ENCODE assay signal across 7 mouse cellular contexts in the genomic region with DNA sequence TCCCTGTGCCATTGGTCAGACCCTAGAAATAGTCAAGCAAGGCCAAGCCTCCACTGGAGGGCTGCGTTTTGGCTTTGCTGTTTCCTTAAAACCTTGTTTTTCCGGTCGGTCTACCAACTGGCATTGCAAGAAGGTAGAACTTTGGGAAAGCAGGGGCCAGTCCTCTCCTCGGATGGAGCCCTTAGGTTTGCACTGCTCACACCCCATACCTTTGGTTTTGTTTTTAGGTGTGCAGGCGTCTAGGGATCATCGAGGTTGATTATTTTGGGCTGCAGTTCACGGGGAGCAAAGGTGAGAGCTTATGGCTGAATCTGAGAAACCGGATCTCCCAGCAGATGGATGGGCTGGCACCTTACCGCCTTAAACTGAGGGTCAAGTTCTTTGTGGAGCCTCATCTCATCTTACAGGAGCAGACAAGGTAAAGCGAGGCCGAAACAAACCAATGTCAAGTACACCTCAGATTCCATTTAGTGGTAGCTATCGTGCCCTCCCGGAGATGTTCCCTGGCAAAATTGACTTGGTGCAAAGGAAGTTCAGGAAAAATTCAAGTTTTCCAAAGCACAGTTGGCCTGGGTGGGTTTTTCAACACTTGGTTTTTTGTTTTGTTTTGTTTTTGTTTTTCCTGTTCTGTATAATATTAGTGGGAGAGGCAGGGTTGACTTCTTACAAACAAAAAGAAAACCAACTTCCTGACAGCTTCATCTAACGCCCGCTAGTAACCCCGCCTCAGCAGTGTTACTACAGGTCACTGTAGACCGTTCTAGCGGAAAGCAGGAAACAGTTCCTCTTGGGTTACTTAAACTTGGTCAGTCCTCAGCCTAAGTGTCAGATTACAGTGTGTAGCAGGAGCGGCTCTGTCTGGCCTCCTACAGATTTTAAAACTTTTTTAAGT. TPM values are rescaled to one million over a fixed set of nuclear protein-coding genes. Genes with fewer than 3 reads are reported as not detected.
DNase-seq lines count a peak whose midpoint lies in the region; ATAC-seq and TF ChIP-seq lines count a peak whose summit lies in the region.

No protein-coding gene starts in this region.

- WGBS in heart, adult 2 months: 20% methylated on average over 19 of the region's 19 CpGs
- 2% methylated on average over 19 of the region's 19 CpGs for WGBS in kidney, adult 2 months
- WGBS in lung, embryonic 16.5 days: 8% methylated on average over 19 of the region's 19 CpGs

- H3K9ac ChIP-seq in ES-Bruce4 (ENCODE audit: low read depth, poor library complexity, severe bottlenecking): no peak overlapping the region
- H3K9ac ChIP-seq in heart, adult 2 months (ENCODE audit: low read depth, low read length): peak overlapping the region; percentile 63
- H3K9ac ChIP-seq in lung, embryonic 16.5 days (ENCODE audit: low read length): peak overlapping the region; percentile 82

- no peak overlapping the region for H3K27ac ChIP-seq in ES-Bruce4 (ENCODE audit: insufficient read depth, low read length)
- peak overlapping the region; percentile 91 for H3K27ac ChIP-seq in heart, adult 2 months
- H3K27ac ChIP-seq in kidney, adult 2 months (ENCODE audit: insufficient read depth, low read depth, low read length): peak overlapping the region; percentile 99
- H3K27ac ChIP-seq in lung, embryonic 16.5 days (ENCODE audit: low read length): peak overlapping the region; percentile 81

- H3K27me3 ChIP-seq in ES-Bruce4 (ENCODE audit: control insufficient read depth, insufficient read depth, low read length, poor library complexity, severe bottlenecking): no peaks in the 10 kb centered on the region
- no peaks in the 10 kb centered on the region for H3K27me3 ChIP-seq in heart, adult 2 months (ENCODE audit: control insufficient read depth, insufficient read depth, low read length)
- no peaks in the 10 kb centered on the region for H3K27me3 ChIP-seq in kidney, adult 2 months (replicated peaks; ENCODE audit: control insufficient read depth, insufficient read depth, low read length)
- no peaks in the 10 kb centered on the region for H3K27me3 ChIP-seq in lung, embryonic 16.5 days (ENCODE audit: control insufficient read depth, insufficient read depth, low read depth, low read length)

- H3K4me3 ChIP-seq in ES-Bruce4 (ENCODE audit: low read depth, low read length): peak overlapping the region; percentile 38
- H3K4me3 ChIP-seq in heart, adult 2 months: peak overlapping the region; percentile 95
- H3K4me3 ChIP-seq in kidney, adult 2 months (ENCODE audit: insufficient read depth, low read depth, low read length): peak overlapping the region; percentile 91
- H3K4me3 ChIP-seq in lung, embryonic 16.5 days (ENCODE audit: low read length): peak overlapping the region; percentile 80

- H3K4me1 ChIP-seq in ES-Bruce4 (ENCODE audit: control insufficient read depth, insufficient read depth, low read length): peaks cover 3% of the 10 kb centered on the region
- peaks cover 5% of the 10 kb centered on the region for H3K4me1 ChIP-seq in heart, adult 2 months (ENCODE audit: control insufficient read depth, insufficient read depth, low read length)
- H3K4me1 ChIP-seq in kidney, adult 2 months (ENCODE audit: control insufficient read depth, insufficient read depth, low read length): peaks cover 28% of the 10 kb centered on the region
- peaks cover 22% of the 10 kb centered on the region for H3K4me1 ChIP-seq in lung, embryonic 16.5 days (replicated peaks; ENCODE audit: control insufficient read depth, insufficient read depth, low read length)

- no peak for TF ChIP-seq EP300 in ES-Bruce4 (IDR thresholded peaks at IDR 0.05; ENCODE audit: insufficient read depth, low read depth, low read length)
- TF ChIP-seq EP300 in heart, adult 2 months (IDR thresholded peaks at IDR 0.05; ENCODE audit: insufficient read depth, low read depth, low read length): peak; percentile 59; the same call in 1 of the 2 replicates

- DNase-seq in brain, adult 2 months (ENCODE audit: low read depth, low spot score): peak; percentile 41
- peak; percentile 59 to 76 for DNase-seq in heart, adult 2 months
- peak; percentile 88 for DNase-seq in kidney, adult 2 months
- peak; percentile 81 for DNase-seq in skeletal muscle tissue, adult 2 months (ENCODE audit: low read depth, low spot score)
- no peak for DNase-seq in right cerebral cortex, postnatal 10 days (ENCODE audit: low spot score in 2 of 2)

- TF ChIP-seq CTCF in ES-Bruce4 (IDR thresholded peaks at IDR 0.05; ENCODE audit: low read depth, low read length): no peak
- TF ChIP-seq CTCF in heart, adult 2 months (IDR thresholded peaks at IDR 0.05): no peak
- TF ChIP-seq CTCF in kidney, adult 2 months (conservative IDR thresholded peaks at IDR 0.05; ENCODE audit: insufficient read depth, insufficient read length, low read depth, low read length): no peak

- no peak for TF ChIP-seq POLR2A in ES-Bruce4 (IDR thresholded peaks at IDR 0.05; ENCODE audit: insufficient read depth, low read length)
- TF ChIP-seq POLR2A in heart, adult 2 months (IDR thresholded peaks at IDR 0.05; ENCODE audit: insufficient read depth, low read depth, low read length): no peak
- TF ChIP-seq POLR2A in kidney, adult 2 months (IDR thresholded peaks at IDR 0.05; ENCODE audit: low read depth, low read length): no peak

- peak overlapping the region; percentile 94 for H3K4me2 ChIP-seq in lung, embryonic 16.5 days (ENCODE audit: low read depth, low read length)

- no peaks in the 10 kb centered on the region for H3K9me3 ChIP-seq in ES-Bruce4 (replicated peaks; ENCODE audit: control insufficient read depth, insufficient read depth, low read length, poor library complexity, severe bottlenecking)
- no peaks in the 10 kb centered on the region for H3K9me3 ChIP-seq in lung, embryonic 16.5 days (ENCODE audit: control insufficient read depth, low read length)

- H3K36me3 ChIP-seq in ES-Bruce4 (ENCODE audit: control insufficient read depth, insufficient read depth, low read length, poor library complexity, severe bottlenecking): 0 out of 2 replicates have a peak, but pooled peaks cover 3% of the 10 kb centered on the region
- peaks cover 27% of the 10 kb centered on the region for H3K36me3 ChIP-seq in heart, adult 2 months (ENCODE audit: control insufficient read depth, insufficient read depth, low read length)
- peaks cover 3% of the 10 kb centered on the region; the same call in 1 of the 2 replicates for H3K36me3 ChIP-seq in kidney, adult 2 months (ENCODE audit: control insufficient read depth, insufficient read depth, low read length)
- no peaks in the 10 kb centered on the region for H3K36me3 ChIP-seq in lung, embryonic 16.5 days (ENCODE audit: control insufficient read depth, insufficient read depth, low read length)

- intact Hi-C loops in heart, adult 2 months (cut with DNase I): loop anchor here (2.0 to 5.0 kb wide), 4 partner anchors 52 to 359 kb away; no protein-coding TSS in a partner anchor

- ATAC-seq in lung, embryonic 16.5 days (ENCODE audit: low read depth): peak; percentile 72

- peaks cover 2% of the 10 kb centered on the region for H3K79me2 ChIP-seq in heart, adult 2 months (replicated peaks; ENCODE audit: control insufficient read depth, insufficient read depth, low read length)

RNA-seq across cellular contexts. Expression of a gene that starts 1.7 kb away (rescaled TPM):
- 6.4 and 7.3 TPM in 2 replicates for polyA plus RNA-seq in ES-Bruce4 (2011; ENCODE audit: insufficient read depth, insufficient read length, low read depth, missing spikeins)
- total RNA-seq in heart, adult 2 months (2021): 10 to 100 TPM; 16.8 to 27.1 TPM
- 10.5 and 13.6 TPM in 2 replicates for polyA plus RNA-seq in heart, adult 2 months (2012; rRNA removed)
- polyA plus RNA-seq in kidney, adult 2 months (2012; rRNA removed): 29.4 and 33.5 TPM in 2 replicates
- polyA plus RNA-seq in lung, embryonic 16.5 days (2015; fragmentation: Nextera tagmentation; extraction: Ambion mirVana): 9.0 and 10.2 TPM in 2 replicates

Comparison
In these comparisons a context has a peak if more than half of its experiments do, and no peak if none do; other contexts are left out.
1. H3K4me3 ChIP-seq: peak in every context shown above with its lines; median percentile 95 in heart, adult 2 months; 91 in kidney, adult 2 months; 80 in lung, embryonic 16.5 days; 38 in ES-Bruce4.
2. DNase-seq: peak in brain, adult 2 months (single experiment), heart, adult 2 months (2 of 2), kidney, adult 2 months (single experiment) and skeletal muscle tissue, adult 2 months (single experiment); none in right cerebral cortex, postnatal 10 days (0 of 2).